Mouse (Mus musculus): ENCODE results near the gene Olfr465-ps1. TPM values are rescaled to one million over a fixed set of nuclear protein-coding genes. Genes with fewer than 3 reads are reported as not detected.

Gene Olfr465-ps1
- polyA plus RNA-seq, 1 experiment from 2014 or later, result not detected

GRCm38 (mm10) chr13:65174102-65174501 lies 36.2 kb downstream of the Olfr465-ps1 start:
- no peaks in the 10 kb centered on the region for H3K36me3 ChIP-seq
- H3K27me3 ChIP-seq (replicated peaks), result peaks cover 3% of the 10 kb centered on the region; the same call in 1 of the 2 replicates
- no peak overlapping the region for H3K9ac ChIP-seq
- no peak overlapping the region for H3K27ac ChIP-seq
- H3K4me2 ChIP-seq, result no peak overlapping the region
- ATAC-seq, result no peak
- H3K4me1 ChIP-seq, result 0 out of 2 replicates have a peak, but pooled peaks cover 6% of the 10 kb centered on the region
- WGBS (ENCODE audit: insufficient replicate concordance), result 54% methylated on average over 3 of the region's 3 CpGs
- no peaks in the 10 kb centered on the region for H3K9me3 ChIP-seq (replicated peaks)
- no peak overlapping the region for H3K4me3 ChIP-seq

- H3K9ac ChIP-seq, result no peak overlapping the region
- H3K4me1 ChIP-seq, result 0 out of 2 replicates have a peak, but pooled peaks cover 6% of the 10 kb centered on the region
- no peaks in the 10 kb centered on the region for H3K9me3 ChIP-seq (replicated peaks)
- H3K27ac ChIP-seq, result no peak overlapping the region
- peak; percentile 58; the same call in 1 of the 2 replicates for ATAC-seq
- H3K27me3 ChIP-seq (replicated peaks), result peaks cover 3% of the 10 kb centered on the region; the same call in 1 of the 2 replicates
- H3K4me3 ChIP-seq, result peak overlapping the region; percentile 23
- 16% methylated on average over 45 of the region's 46 CpGs for WGBS (ENCODE audit: insufficient replicate concordance)
- no peaks in the 10 kb centered on the region for H3K36me3 ChIP-seq
- H3K4me2 ChIP-seq, result peak overlapping the region; percentile 64
These were observed 38.0 kb downstream of the Olfr465-ps1 start for GRCm38 (mm10) chr13:65175734-65176471.

GRCm38 (mm10) chr13:65176472-65177091 lies 38.7 kb downstream of the Olfr465-ps1 start:
- Histone ChIP-seq H3K27me3 (replicated peaks) (peaks cover 3% of the 10 kb centered on the region; the same call in 1 of the 2 replicates), H3K4me3 (no peak overlapping the region), H3K9me3 (replicated peaks) (no peaks in the 10 kb centered on the region), H3K36me3 (no peaks in the 10 kb centered on the region), H3K4me2 (no peak overlapping the region), H3K9ac (no peak overlapping the region), H3K4me1 (0 out of 2 replicates have a peak, but pooled peaks cover 6% of the 10 kb centered on the region), H3K27ac (no peak overlapping the region)
- 0 out of 2 replicates have a peak, but pooled peaks have one; percentile 8 for ATAC-seq
- 41% methylated on average over 15 of the region's 15 CpGs for WGBS (ENCODE audit: insufficient replicate concordance)

Other genes with a start within 250 kb of the Olfr465-ps1 start
- 0.05 and 0.06 TPM in 2 replicates for gene Cntnap3, start 234.1 kb upstream of the Olfr465-ps1 start, polyA plus RNA-seq (2016; fragmentation: Nextera tagmentation; extraction: Ambion mirVana)
- gene Spata31, start 220.7 kb upstream of the Olfr465-ps1 start, polyA plus RNA-seq (2016; fragmentation: Nextera tagmentation; extraction: Ambion mirVana), result not detected in 2 replicates
- not detected in 2 replicates for gene Spata31d1c, start 105.0 kb upstream of the Olfr465-ps1 start, polyA plus RNA-seq (2016; fragmentation: Nextera tagmentation; extraction: Ambion mirVana)
- gene Prss47, start 85.3 kb upstream of the Olfr465-ps1 start, polyA plus RNA-seq (2016; fragmentation: Nextera tagmentation; extraction: Ambion mirVana), result not detected in 2 replicates
- 54.8 and 55.2 TPM in 2 replicates for gene Mfsd14b, start 25.1 kb upstream of the Olfr465-ps1 start, polyA plus RNA-seq (2016; fragmentation: Nextera tagmentation; extraction: Ambion mirVana)
- not detected in 2 replicates for gene Olfr466, start 12.2 kb downstream of the Olfr465-ps1 start, polyA plus RNA-seq (2016; fragmentation: Nextera tagmentation; extraction: Ambion mirVana)
- not detected in 2 replicates for gene Nlrp4f, start 67.9 kb downstream of the Olfr465-ps1 start, polyA plus RNA-seq (2016; fragmentation: Nextera tagmentation; extraction: Ambion mirVana)
- not detected in 2 replicates for gene Gm10775, start 121.5 kb downstream of the Olfr465-ps1 start, polyA plus RNA-seq (2016; fragmentation: Nextera tagmentation; extraction: Ambion mirVana)
- gene Zfp369, start 140.7 kb downstream of the Olfr465-ps1 start, polyA plus RNA-seq (2016; fragmentation: Nextera tagmentation; extraction: Ambion mirVana), result 6.0 and 6.4 TPM in 2 replicates